Mouse (Mus musculus): Measurements from ENCODE around the gene Tnfrsf25. TPM values are rescaled to one million over a fixed set of nuclear protein-coding genes. Genes with fewer than 3 reads are reported as not detected.

Tnfrsf25 gene
- total and polyA plus RNA-seq, 3 experiments = 1.5 TPM; not detected in 2

GRCm38 (mm10) chr4:152121183-152121505 lies 5.4 kb downstream of the Tnfrsf25 start:
- H3K4me2 ChIP-seq (ENCODE audit: insufficient read depth, low read depth, poor library complexity, severe bottlenecking) = peak overlapping the region; percentile 55
- in situ Hi-C loops (cut with MboI; ENCODE audit: low pct_ligation_motif_present, low pct_unique_long_range_greater_than_20kb, low sequenced_read_pairs) = no loop called here

GRCm38 (mm10) chr4:152124361-152124961 lies 8.7 kb downstream of the Tnfrsf25 start:
- Histone ChIP-seq H3K27ac (ENCODE audit: insufficient read depth, low read depth) (no peak overlapping the region), H3K4me1 (ENCODE audit: control insufficient read depth in 1 of 2, insufficient read depth in 2 of 2) (peaks cover 23 to 39% of the 10 kb centered on the region in 2 experiments), H3K9me3 (replicated peaks; ENCODE audit: low read length) (peaks cover 36% of the 10 kb centered on the region), H3K4me2 (ENCODE audit: insufficient read depth, low read depth, poor library complexity, severe bottlenecking) (0 out of 2 replicates have a peak overlapping the region, but pooled peaks have one; percentile 10), H3K4me3 (replicated peaks in 1 of 3; ENCODE audit: low read depth in 2 of 3, low read length in 2 of 3, poor library complexity in 1 of 3) (no peak overlapping the region), H3K27me3 (replicated peaks) (peaks cover 89% of the 10 kb centered on the region), H3K79me2 (replicated peaks; ENCODE audit: control insufficient read depth, extremely low read depth, insufficient read depth, poor library complexity, severe bottlenecking) (no peaks in the 10 kb centered on the region), H3K9ac (ENCODE audit: insufficient read depth, low read depth) (no peak overlapping the region), H3K36me3 (replicated peaks in 1 of 2; ENCODE audit: control insufficient read depth in 1 of 2, insufficient read depth in 1 of 2, low read length in 1 of 2) (no peaks in the 10 kb centered on the region)
- dilution Hi-C loops (cut with MboI; ENCODE audit: extremely low pct_ligation_motif_present, extremely low pct_unique_long_range_greater_than_20kb, low sequenced_read_pairs) = no loop called here
- no peak for TF ChIP-seq CHD1 (IDR thresholded peaks at IDR 0.05; ENCODE audit: low read depth, low read length)
- peak; percentile 9; the same call in 1 of the 2 replicates for TF ChIP-seq CHD2 (IDR thresholded peaks at IDR 0.05; ENCODE audit: low read length)
- no peak for TF ChIP-seq USF2 (conservative IDR thresholded peaks at IDR 0.05; ENCODE audit: low read depth, low read length)
- TF ChIP-seq NRF1 (IDR thresholded peaks at IDR 0.05; ENCODE audit: low read depth, low read length) = no peak
- TF ChIP-seq PAX5 (IDR thresholded peaks at IDR 0.05; ENCODE audit: low read length) = no peak
- TF ChIP-seq POLR2AphosphoS2 (IDR thresholded peaks at IDR 0.05; ENCODE audit: low read depth, low read length) = no peak
- TF ChIP-seq MXI1 (IDR thresholded peaks at IDR 0.05; ENCODE audit: low read depth, low read length) = no peak
- no peak for TF ChIP-seq MAX (IDR thresholded peaks at IDR 0.05; ENCODE audit: low read length)
- no peak for TF ChIP-seq SMC3 (IDR thresholded peaks at IDR 0.05; ENCODE audit: low read depth, low read length)
- peak; percentile 32; the same call in 1 of the 2 replicates for TF ChIP-seq ZNF384 (IDR thresholded peaks at IDR 0.05; ENCODE audit: low read depth, low read length)
- no peak for TF ChIP-seq JUND (conservative IDR thresholded peaks at IDR 0.05; ENCODE audit: low read depth, low read length)
- TF ChIP-seq RCOR1 (conservative IDR thresholded peaks at IDR 0.05; ENCODE audit: low read depth, low read length) = no peak
- no peak for TF ChIP-seq BHLHE40 (IDR thresholded peaks at IDR 0.05; ENCODE audit: low read depth, low read length)
- TF ChIP-seq MAZ (IDR thresholded peaks at IDR 0.05; ENCODE audit: low read depth, low read length) = no peak
- TF ChIP-seq MEF2A (IDR thresholded peaks at IDR 0.05; ENCODE audit: borderline replicate concordance, low read depth, low read length) = no peak
- TF ChIP-seq MAFK (IDR thresholded peaks at IDR 0.05; ENCODE audit: insufficient replicate concordance, low read length) = no peak
- TF ChIP-seq GABPA (IDR thresholded peaks at IDR 0.05; ENCODE audit: insufficient replicate concordance, low read depth, low read length) = no peak
- TF ChIP-seq USF1 (IDR thresholded peaks at IDR 0.05; ENCODE audit: low read depth, low read length) = no peak
- TF ChIP-seq ETS1 (conservative IDR thresholded peaks at IDR 0.05; ENCODE audit: low read depth, low read length) = no peak
- 0 out of 2 replicates have a peak, but pooled peaks have one; percentile 10 for TF ChIP-seq IRF4 (IDR thresholded peaks at IDR 0.05; ENCODE audit: low read depth, low read length)
- no peak for TF ChIP-seq POLR2A (IDR thresholded peaks at IDR 0.05; ENCODE audit: low read depth, low read length)
- no peak for TF ChIP-seq MYC (IDR thresholded peaks at IDR 0.05; ENCODE audit: low read depth, low read length)
- no peak for TF ChIP-seq EP300 (IDR thresholded peaks at IDR 0.05; ENCODE audit: low read length)
- no peak for TF ChIP-seq RAD21 (IDR thresholded peaks at IDR 0.05; ENCODE audit: low read depth, low read length)
- no peak for TF ChIP-seq ZC3H11A (IDR thresholded peaks at IDR 0.05; ENCODE audit: low read depth, low read length)
- no peak for DNase-seq (ENCODE audit: extremely low read depth)
- in situ Hi-C loops (cut with MboI; ENCODE audit: low pct_ligation_motif_present, low pct_unique_long_range_greater_than_20kb, low sequenced_read_pairs) = no loop called here

More at GRCm38 (mm10) chr4:152121183-152121505, 5.4 kb downstream of the Tnfrsf25 start:
- Histone ChIP-seq H3K27ac (ENCODE audit: insufficient read depth, low read depth) (peak overlapping the region; percentile 67), H3K9ac (ENCODE audit: insufficient read depth, low read depth) (peak overlapping the region; percentile 41), H3K9me3 (replicated peaks; ENCODE audit: low read length) (peaks cover 13% of the 10 kb centered on the region), H3K36me3 (replicated peaks in 1 of 2; ENCODE audit: control insufficient read depth in 1 of 2, insufficient read depth in 1 of 2, low read length in 1 of 2) (no peaks in the 10 kb centered on the region), H3K4me3 (replicated peaks in 1 of 3; ENCODE audit: low read depth in 2 of 3, low read length in 2 of 3, poor library complexity in 1 of 3) (peak overlapping the region; percentile 18 to 54 (median 38)), H3K27me3 (replicated peaks) (peaks cover 92% of the 10 kb centered on the region), H3K79me2 (replicated peaks; ENCODE audit: control insufficient read depth, extremely low read depth, insufficient read depth, poor library complexity, severe bottlenecking) (no peaks in the 10 kb centered on the region), H3K4me1 (ENCODE audit: control insufficient read depth in 1 of 2, insufficient read depth in 2 of 2) (peaks cover 23 to 42% of the 10 kb centered on the region in 2 experiments)
- TF ChIP-seq GABPA (IDR thresholded peaks at IDR 0.05; ENCODE audit: insufficient replicate concordance, low read depth, low read length) (no peak), BHLHE40 (IDR thresholded peaks at IDR 0.05; ENCODE audit: low read depth, low read length) (no peak), CHD1 (IDR thresholded peaks at IDR 0.05; ENCODE audit: low read depth, low read length) (peak; percentile 36; the same call in 1 of the 2 replicates)
- dilution Hi-C loops (cut with MboI; ENCODE audit: extremely low pct_ligation_motif_present, extremely low pct_unique_long_range_greater_than_20kb, low sequenced_read_pairs) = no loop called here
- DNase-seq (ENCODE audit: extremely low read depth) = no peak
